23 mouse cellular contexts compared by ENCODE assay signal in genomic region chr4:150821381-150821780, GRCm38 (mm10). TPM values are rescaled to one million over a fixed set of nuclear protein-coding genes. Genes with fewer than 3 reads are reported as not detected.
DNase-seq lines count a peak whose midpoint lies in the region; ATAC-seq and TF ChIP-seq lines count a peak whose summit lies in the region.
"Had no signal": no experiment of that assay in that cellular context is flagged by ENCODE, and none has a peak within 500 bp of the region (broad histone marks: within the 10 kb centered on the region; RNA-seq: fewer than 3 reads in every experiment).

No protein-coding gene starts in this region.

- no peaks in the 10 kb centered on the region for H3K27me3 ChIP-seq in kidney, embryonic 15.5 days
- no peaks in the 10 kb centered on the region for H3K27me3 ChIP-seq in Patski
- no peaks in the 10 kb centered on the region for H3K27me3 ChIP-seq in lung, postnatal 0 days (replicated peaks; ENCODE audit: insufficient read depth, low read length)
- H3K27me3 ChIP-seq: forebrain, embryonic 15.5 days; limb, embryonic 12.5 days had no signal

- intact Hi-C loops in heart, postnatal 36 days (cut with DNase I) = no loop called here

- DNase-seq in kidney, adult 8-10 months = no peak
- peak; percentile 88 for DNase-seq in Muller cell, postnatal 12 days (ENCODE audit: inconsistent ontology term)
- peak; percentile 63 for DNase-seq in Patski (ENCODE audit: low read depth, low spot score)
- DNase-seq in lung, postnatal 0 days (ENCODE audit: low spot score) = peak; percentile 94
- DNase-seq in right cerebral cortex, postnatal 4 days = no peak
- no peak for DNase-seq in heart, postnatal 36 days
- DNase-seq: adrenal gland, postnatal 10 days; cerebellum, adult 9-10 months; heart, adult 11 months; heart, postnatal 4 days; kidney, postnatal 36 days; layer of hippocampus, adult 9-11 months had no signal

- peak; percentile 95 for TF ChIP-seq EP300 in lung, postnatal 0 days (IDR thresholded peaks at IDR 0.05)

- H3K4me1 ChIP-seq in kidney, embryonic 15.5 days = peaks cover 85% of the 10 kb centered on the region
- peaks cover 27% of the 10 kb centered on the region; the same call in 1 of the 2 replicates for H3K4me1 ChIP-seq in lung, postnatal 0 days (ENCODE audit: insufficient read depth, low read depth, low read length)
- H3K4me1 ChIP-seq: forebrain, embryonic 15.5 days had no signal

- no peak overlapping the region for H3K4me3 ChIP-seq in kidney, embryonic 15.5 days (replicated peaks)
- H3K4me3 ChIP-seq in lung, postnatal 0 days (ENCODE audit: low read depth, low read length) = no peak overlapping the region
- H3K4me3 ChIP-seq: forebrain, embryonic 15.5 days; limb, embryonic 12.5 days; liver, embryonic 12.5 days; midbrain, embryonic 12.5 days; neural tube, embryonic 12.5 days had no signal

- no peak overlapping the region for H3K9ac ChIP-seq in kidney, embryonic 15.5 days
- H3K9ac ChIP-seq in lung, postnatal 0 days (replicated peaks; ENCODE audit: low read depth) = no peak overlapping the region
- H3K9ac ChIP-seq: forebrain, embryonic 15.5 days; limb, embryonic 12.5 days; liver, embryonic 12.5 days; midbrain, embryonic 12.5 days; neural tube, embryonic 12.5 days had no signal

- 46% methylated on average over 8 of the region's 8 CpGs for WGBS in kidney, embryonic 15.5 days
- 37% methylated on average over 8 of the region's 8 CpGs for whole genome bisulfite sequencing in lung, postnatal 0 days

- H3K36me3 ChIP-seq in kidney, embryonic 15.5 days = no peaks in the 10 kb centered on the region
- no peaks in the 10 kb centered on the region for H3K36me3 ChIP-seq in lung, postnatal 0 days (ENCODE audit: insufficient read depth, low read length)
- H3K36me3 ChIP-seq: forebrain, embryonic 15.5 days; limb, embryonic 12.5 days; liver, embryonic 12.5 days; midbrain, embryonic 12.5 days; neural tube, embryonic 12.5 days had no signal

- H3K4me2 ChIP-seq in kidney, embryonic 15.5 days = no peak overlapping the region
- no peak overlapping the region for H3K4me2 ChIP-seq in lung, postnatal 0 days (replicated peaks; ENCODE audit: low read depth, low read length)
- H3K4me2 ChIP-seq: forebrain, embryonic 15.5 days; limb, embryonic 12.5 days; liver, embryonic 12.5 days; midbrain, embryonic 12.5 days; neural tube, embryonic 12.5 days had no signal

- CTCF ChIA-PET in Patski (lab: Charles Lee) = interaction anchor here (1.1 kb wide), 1 partner anchor 80 kb away, joined by 3 read pairs; no protein-coding TSS in a partner anchor

- H3K27ac ChIP-seq in kidney, embryonic 15.5 days = 0 out of 2 replicates have a peak overlapping the region, but pooled peaks have one; percentile 18
- H3K27ac ChIP-seq in lung, postnatal 0 days (ENCODE audit: low read length) = peak overlapping the region; percentile 85
- H3K27ac ChIP-seq: forebrain, embryonic 15.5 days; hindbrain, postnatal 0 days; limb, embryonic 12.5 days; liver, embryonic 12.5 days; macrophage; midbrain, embryonic 12.5 days; neural tube, embryonic 12.5 days; stomach, postnatal 0 days had no signal

- TF ChIP-seq CTCF in Patski (IDR thresholded peaks at IDR 0.05) = no peak
- TF ChIP-seq CTCF in lung, postnatal 0 days (IDR thresholded peaks at IDR 0.05) = no peak

- POLR2A ChIA-PET in Patski (lab: Charles Lee) = interaction anchor here (0.9 kb wide), 1 partner anchor 34 kb away, joined by 5 read pairs; no protein-coding TSS in a partner anchor

- in situ Hi-C loops in Patski (cut with MboI; ENCODE audit: low pct_unique_long_range_greater_than_20kb) = no loop called here

- no peaks in the 10 kb centered on the region for H3K9me3 ChIP-seq in kidney, embryonic 15.5 days (replicated peaks)
- H3K9me3 ChIP-seq in lung, postnatal 0 days (ENCODE audit: low read length) = no peaks in the 10 kb centered on the region
- H3K9me3 ChIP-seq: forebrain, embryonic 15.5 days; limb, embryonic 12.5 days; liver, embryonic 12.5 days; midbrain, embryonic 12.5 days; neural tube, embryonic 12.5 days had no signal

- no peak for ATAC-seq in kidney, embryonic 15.5 days (replicated peaks; ENCODE audit: low FRiP score)
- ATAC-seq in Patski = peak; percentile 63
- ATAC-seq in lung, postnatal 0 days = peak; percentile 54
- ATAC-seq: activated CD4-positive, CD25-positive, alpha-beta regulatory T cell, adult 4 months; forebrain, embryonic 15.5 days; hindbrain, postnatal 0 days; intestine, postnatal 0 days; liver, embryonic 12.5 days had no signal

RNA-seq across cellular contexts. Expression of gene Errfi1, which starts 32.3 kb away (rescaled TPM):
- polyA plus RNA-seq in kidney, embryonic 15.5 days (2015; fragmentation: Nextera tagmentation; extraction: Ambion mirVana) = 29.3 and 34.2 TPM in 2 replicates
- polyA plus RNA-seq in Patski (2021) = 164 TPM
- 104 and 106 TPM in 2 replicates for polyA plus RNA-seq in lung, postnatal 0 days (2015; fragmentation: Nextera tagmentation; extraction: Ambion mirVana)
- 10 to 100 TPM; 13.7 to 19.6 TPM for total RNA-seq in heart, postnatal 36 days (2021)

Comparison
In these comparisons a context has a peak if more than half of its experiments do, and no peak if none do; other contexts are left out.
1. DNase-seq: peak in Muller cell, postnatal 12 days (single experiment), Patski (single experiment) and lung, postnatal 0 days (single experiment); none in kidney, adult 8-10 months (0 of 2), right cerebral cortex, postnatal 4 days (single experiment) and heart, postnatal 36 days (0 of 2).